Mouse (Mus musculus): Measurements from ENCODE around the gene Ly6g6f.

DNA sequence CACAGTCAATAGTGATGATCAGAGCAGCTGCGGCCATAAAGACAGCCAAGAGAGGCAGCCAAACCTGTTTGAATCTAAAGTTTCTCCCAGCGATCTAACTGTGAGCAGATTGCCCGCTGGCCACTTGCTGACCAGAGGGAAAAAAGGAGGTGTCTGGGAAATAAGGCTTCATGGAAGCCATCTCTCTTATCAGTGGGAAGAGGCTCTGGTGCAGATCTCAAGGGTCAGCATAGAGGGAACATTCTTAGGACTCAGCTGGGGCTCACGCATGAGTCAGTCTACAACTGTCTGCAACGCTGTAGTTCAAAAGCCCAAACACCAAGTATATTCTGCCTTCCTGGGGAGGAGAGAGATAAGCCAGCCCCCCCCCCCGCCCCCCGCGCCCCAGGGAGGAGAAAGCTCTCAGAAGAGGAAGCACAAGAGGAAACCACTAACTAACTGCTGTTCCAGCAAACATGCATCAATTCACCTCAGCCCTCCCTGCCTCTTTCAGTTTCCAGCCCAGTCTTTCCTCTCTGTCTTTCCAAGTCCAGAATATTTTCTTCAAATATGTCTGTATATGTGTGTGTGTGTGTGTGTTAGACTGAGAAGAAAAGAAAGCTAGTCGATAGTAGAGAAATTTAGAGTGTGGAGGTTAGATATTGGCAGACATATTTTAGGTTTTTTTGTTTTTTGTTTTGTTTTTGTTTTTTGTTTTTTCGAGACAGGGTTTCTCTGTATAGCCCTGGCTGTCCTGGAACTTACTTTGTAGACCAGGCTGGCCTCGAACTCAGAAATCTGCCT, 37.1 kb downstream of the Ly6g6f start:
- TF ChIP-seq POLR2A (IDR thresholded peaks at IDR 0.05; ENCODE audit: control insufficient read depth, low read depth, low read length) = no peak
- no peak for TF ChIP-seq CTCF (IDR thresholded peaks at IDR 0.05; ENCODE audit: control insufficient read depth, insufficient read depth, insufficient replicate concordance, low read depth, low read length)

Measured in testis, adult 2 months (tissue).